Mouse (Mus musculus) left cerebral cortex, postnatal 25 days (tissue): Measurements from ENCODE around the gene Minpp1. TPM values are rescaled to one million over a fixed set of nuclear protein-coding genes. Genes with fewer than 3 reads are reported as not detected.
A peak's percentile ranks its signal among the peaks of the same experiment; 100 is the strongest.

ENCODE experiments used
- DNase-seq, 2 experiments: peaks; one replicate each; pipeline ENCODE4 v3.0.0; 2022; ENCODE audit warnings: low spot score in 2 of 2, mixed read lengths in 1 of 2
- intact Hi-C: fragments of 180-260 bp; cut with DNase I; formaldehyde crosslinking; loops from one replicate; pipeline ENCODE4 v1.15.1; 2025
- total RNA-seq, 2 experiments: library from RNA; stranded (reverse); gene quantifications; 2 replicates each; pipeline ENCODE4 v1.2.3; 2021

Gene Minpp1
- total RNA-seq, 2 experiments from 2014 or later, result 69.7 to 76.3 TPM

DNA sequence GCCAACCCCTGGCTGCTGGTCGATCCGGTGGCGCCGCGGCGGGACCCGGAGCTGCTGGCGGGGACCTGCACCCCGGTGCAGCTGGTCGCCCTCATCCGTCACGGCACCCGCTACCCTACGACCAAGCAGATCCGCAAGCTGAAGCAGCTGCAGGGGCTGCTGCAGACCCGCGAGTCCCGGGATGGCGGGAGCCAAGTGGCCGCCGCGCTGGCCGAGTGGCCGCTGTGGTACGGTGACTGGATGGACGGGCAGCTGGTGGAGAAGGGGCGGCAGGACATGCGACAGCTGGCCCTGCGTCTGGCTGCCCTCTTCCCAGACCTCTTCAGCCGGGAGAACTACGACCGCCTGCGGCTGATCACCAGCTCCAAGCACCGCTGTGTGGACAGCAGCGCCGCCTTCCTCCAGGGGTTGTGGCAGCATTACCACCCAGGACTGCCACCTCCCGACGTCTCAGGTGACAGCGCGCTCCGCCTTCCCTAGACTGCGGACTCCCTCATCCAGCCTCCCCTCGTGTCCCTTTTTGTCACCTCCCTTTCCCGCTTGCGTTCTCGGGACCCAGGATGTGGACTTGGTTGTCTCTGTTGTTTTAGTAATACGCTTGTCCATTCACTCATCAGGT lies 646 bp downstream of the Minpp1 start:
- intact Hi-C loops, result loop anchor here (10.0 kb wide), 1 partner anchor 511 kb away; no protein-coding TSS in a partner anchor

GRCm38 (mm10) chr19:32487595-32488255 lies 2.2 kb downstream of the Minpp1 start:
- intact Hi-C loops, result loop anchor here (10.0 kb wide), 1 partner anchor 513 kb away; no protein-coding TSS in a partner anchor
- no peak for DNase-seq

More for the DNA sequence above, 646 bp downstream of the Minpp1 start:
- peak; percentile 75 to 76 for DNase-seq

DNA sequence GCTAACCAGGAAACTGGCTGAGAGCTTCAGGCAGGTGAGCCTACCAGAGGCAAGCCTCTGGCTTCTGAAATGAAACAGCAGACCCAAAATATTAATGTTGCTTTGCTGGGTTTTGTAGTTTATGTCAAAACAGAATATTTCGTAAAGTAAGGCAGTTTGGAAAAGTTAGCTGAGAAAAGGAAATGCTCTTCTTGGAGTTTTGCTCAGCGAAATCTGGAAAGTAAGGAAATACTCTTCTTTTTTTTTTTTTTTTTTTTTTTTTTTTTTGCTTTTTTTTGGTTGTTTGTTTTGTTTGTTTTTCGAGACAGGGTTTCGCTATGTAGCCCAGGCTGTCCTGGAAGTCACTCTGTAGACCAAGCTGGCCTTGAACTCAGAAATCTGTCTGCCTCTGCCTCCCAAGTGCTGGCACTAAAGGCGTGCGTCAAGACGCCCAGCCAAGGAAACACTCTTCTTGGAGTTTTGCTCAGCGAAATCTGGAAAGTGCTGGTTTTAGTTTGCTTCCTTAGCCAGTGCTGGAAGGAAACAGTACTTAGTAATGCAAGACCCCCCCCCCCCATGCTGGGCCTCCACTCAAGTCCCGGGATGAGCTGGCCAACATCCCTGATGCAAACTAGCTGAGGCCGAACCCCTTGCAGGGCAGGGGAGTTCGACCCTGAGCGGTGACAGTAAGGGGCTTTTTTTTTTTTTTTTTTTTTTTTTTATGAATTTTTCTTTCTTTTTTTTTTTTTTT lies 3.8 kb downstream of the Minpp1 start:
- intact Hi-C loops, result loop anchor here (10.0 kb wide), 1 partner anchor 515 kb away; no protein-coding TSS in a partner anchor
- DNase-seq, result no peak

GRCm38 (mm10) chr19:32490976-32491375 lies 5.4 kb downstream of the Minpp1 start:
- DNase-seq, result no peak
- intact Hi-C loops, result no loop called here

DNA sequence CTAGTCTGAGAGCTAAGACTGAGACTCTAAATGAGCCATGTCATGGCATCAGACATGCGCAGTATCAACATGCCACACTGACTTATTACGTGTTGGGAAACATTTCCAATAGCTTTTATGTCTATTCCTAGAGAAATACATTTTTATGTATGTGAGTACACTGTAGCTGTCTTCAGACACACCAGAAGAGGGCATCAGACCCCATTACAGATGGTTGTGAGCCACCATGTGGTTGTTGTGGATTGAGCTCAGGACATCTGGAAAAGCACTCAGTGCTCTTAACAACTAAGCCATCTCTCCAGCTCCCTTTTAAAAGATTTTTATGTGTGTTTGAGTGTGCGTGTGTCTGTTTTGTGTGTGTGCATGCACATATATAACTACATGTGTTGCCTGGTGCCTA lies 6.8 kb downstream of the Minpp1 start:
- no peak for DNase-seq
- intact Hi-C loops, result no loop called here

DNA sequence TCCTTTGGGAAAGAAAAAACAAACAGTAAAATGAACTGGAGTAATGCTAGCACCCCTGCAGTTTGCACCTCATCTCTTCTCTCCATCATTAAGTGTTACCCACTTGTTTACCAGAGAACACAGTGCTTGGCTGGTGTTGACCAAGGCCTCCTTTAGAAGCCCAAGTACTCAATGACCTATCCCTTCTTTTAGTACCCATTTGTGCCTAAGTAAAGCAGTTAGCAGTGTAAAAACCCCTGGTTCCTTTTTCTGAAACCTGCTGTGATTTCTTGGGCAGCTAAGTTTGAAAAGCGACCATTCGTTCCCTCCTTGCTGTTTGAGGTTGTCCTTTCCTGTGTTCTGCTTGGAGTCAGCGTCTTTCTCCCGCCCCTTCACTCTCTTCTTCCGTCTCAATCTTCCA lies 7.4 kb downstream of the Minpp1 start:
- no peak for DNase-seq

GRCm38 (mm10) chr19:32493471-32493870 lies 7.9 kb downstream of the Minpp1 start:
- intact Hi-C loops, result no loop called here
- DNase-seq, result peak in 1 of 2 experiments; percentile 44

More for the DNA sequence above, 7.4 kb downstream of the Minpp1 start:
- intact Hi-C loops, result no loop called here

DNA sequence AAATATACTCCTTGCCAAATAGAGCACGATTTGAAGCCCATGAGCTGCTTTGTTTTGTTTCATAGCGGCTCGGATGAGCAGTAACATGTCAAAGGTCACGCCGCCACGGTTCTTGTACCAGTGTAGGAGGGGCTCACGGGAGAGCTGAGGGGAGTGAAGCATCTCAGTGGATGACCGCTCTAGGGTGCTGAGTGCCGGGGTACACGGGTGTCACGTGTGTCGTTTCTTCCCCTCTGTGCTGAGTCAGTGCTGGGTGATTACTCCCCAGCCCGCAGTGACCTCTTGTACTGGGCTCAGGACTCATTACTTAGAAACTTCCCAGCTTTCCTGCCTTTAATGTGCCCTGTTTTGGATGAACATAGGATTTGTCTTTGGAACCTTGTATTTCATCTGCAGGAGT lies 9.0 kb downstream of the Minpp1 start:
- intact Hi-C loops, result loop anchor here (5.0 kb wide), 1 partner anchor 193 kb away; no protein-coding TSS in a partner anchor
- no peak for DNase-seq

DNA sequence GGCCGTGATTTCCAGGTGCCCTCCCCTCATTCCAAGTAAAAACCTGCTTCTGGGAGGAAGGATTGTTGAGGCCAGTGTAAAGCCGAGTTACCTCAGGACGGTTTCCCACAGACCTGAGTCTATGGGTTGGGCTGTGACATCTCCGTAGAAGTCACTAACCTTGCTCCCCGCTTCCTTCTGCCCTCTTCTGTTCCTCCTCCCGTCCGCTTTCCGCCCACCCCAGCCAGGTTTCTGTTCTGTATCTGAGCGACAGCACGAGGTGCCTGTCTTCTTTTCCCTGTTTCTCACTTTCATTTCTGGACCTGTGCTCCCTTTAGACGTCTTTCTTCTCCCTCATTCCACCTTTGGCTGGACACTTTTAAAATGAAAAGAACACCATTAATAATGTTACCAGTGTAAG lies 9.5 kb downstream of the Minpp1 start:
- DNase-seq, result no peak
- intact Hi-C loops, result loop anchor here (5.0 kb wide), 1 partner anchor 192 kb away; no protein-coding TSS in a partner anchor

DNA sequence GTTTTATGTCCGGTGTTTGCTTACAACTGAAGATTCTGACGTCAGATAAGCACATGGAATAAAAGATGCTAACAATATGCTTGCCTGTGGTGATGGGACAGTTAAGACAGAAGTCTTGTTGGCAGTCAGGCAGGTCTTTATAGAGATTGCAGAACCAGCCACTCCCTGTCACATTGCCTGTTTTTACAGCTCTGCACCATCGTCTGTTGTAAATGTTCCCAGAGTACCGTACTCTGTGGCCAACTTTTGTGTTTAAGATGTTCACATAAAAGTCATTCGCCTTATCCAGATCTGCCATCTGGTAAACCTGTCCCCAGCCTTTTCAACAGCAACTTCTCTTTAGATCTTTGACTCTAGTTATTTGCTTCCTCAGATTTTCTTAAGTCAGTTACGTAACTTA lies 11.8 kb downstream of the Minpp1 start:
- intact Hi-C loops, result loop anchor here (5.0 kb wide), 1 partner anchor 190 kb away; no protein-coding TSS in a partner anchor
- peak in 1 of 2 experiments; percentile 47 for DNase-seq

- DNase-seq, result no peak
- intact Hi-C loops, result loop anchor here (5.0 kb wide), 1 partner anchor 189 kb away; no protein-coding TSS in a partner anchor
Observed at GRCm38 (mm10) chr19:32498002-32498401, 12.4 kb downstream of the Minpp1 start.

- intact Hi-C loops, result loop anchor here (10.0 kb wide), 1 partner anchor 723 kb away; no protein-coding TSS in a partner anchor
- peak in 1 of 2 experiments; percentile 21 for DNase-seq
Observed at GRCm38 (mm10) chr19:32501414-32501813, 15.8 kb downstream of the Minpp1 start.

DNA sequence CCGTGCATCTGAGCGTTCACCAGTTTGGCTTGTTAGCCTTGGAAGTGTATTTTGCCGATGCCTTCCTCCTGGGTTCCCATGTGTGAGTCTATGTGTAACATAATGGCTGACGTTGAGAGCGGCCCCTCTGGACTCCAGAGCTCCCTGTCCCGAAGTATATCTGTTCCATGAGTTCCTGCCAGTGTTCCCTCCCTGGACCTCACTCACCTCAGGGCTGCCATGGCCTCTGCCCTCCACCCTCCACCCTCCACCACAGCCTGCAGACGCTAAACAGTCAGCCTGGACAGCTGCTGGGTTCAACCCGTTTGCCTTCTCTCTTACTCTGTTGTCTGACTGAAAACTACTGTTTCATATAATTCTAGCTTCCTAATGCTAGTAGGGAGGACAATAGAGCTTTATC lies 20.5 kb downstream of the Minpp1 start:
- no peak for DNase-seq
- intact Hi-C loops, result loop anchor here (10.0 kb wide), 1 partner anchor 719 kb away; no protein-coding TSS in a partner anchor

DNA sequence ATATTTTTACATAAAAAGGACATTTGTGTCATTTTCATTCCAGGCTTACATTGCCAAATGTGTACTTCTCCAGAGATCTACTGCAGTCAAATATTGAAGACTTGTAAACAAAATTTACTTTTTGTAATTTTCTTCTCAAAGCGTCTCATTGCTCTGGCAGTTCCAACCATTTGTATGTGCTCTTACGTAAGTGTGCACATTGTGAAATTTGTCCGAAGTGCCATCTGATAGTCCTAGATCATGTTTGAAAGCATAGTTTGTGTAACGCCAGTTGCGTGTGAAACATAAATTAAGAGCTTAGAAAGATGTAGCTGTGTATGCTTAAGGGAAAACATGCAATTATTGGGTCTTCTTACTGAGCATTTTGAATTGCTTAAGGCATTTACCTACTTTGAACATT lies 20.9 kb downstream of the Minpp1 start:
- intact Hi-C loops, result loop anchor here (10.0 kb wide), 1 partner anchor 718 kb away; no protein-coding TSS in a partner anchor
- DNase-seq, result no peak

GRCm38 (mm10) chr19:32507100-32507499 lies 21.5 kb downstream of the Minpp1 start:
- intact Hi-C loops, result loop anchor here (10.0 kb wide), 1 partner anchor 718 kb away; no protein-coding TSS in a partner anchor

DNA sequence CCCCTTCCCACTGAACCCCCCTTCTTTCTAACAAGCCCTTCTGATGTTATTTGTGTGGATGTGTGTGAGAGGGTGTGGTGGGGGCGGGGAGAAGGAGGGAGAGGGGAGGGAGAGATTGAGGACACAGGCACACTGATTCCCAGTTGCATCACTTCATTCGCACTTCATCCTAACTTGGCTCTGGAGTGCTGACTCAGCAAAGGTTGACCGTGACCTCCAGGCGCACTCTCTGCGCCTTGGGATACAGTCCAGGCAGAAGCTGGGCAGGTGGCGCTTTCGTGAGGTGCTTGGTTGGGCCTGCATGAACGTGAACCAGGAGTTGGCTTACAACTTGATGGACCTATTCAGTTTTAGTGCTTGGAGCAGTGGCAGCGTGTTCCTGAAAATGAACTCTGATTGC lies 22.0 kb downstream of the Minpp1 start:
- intact Hi-C loops, result loop anchor here (10.0 kb wide), 1 partner anchor 717 kb away; no protein-coding TSS in a partner anchor

More at GRCm38 (mm10) chr19:32507100-32507499, 21.5 kb downstream of the Minpp1 start:
- DNase-seq, result no peak

GRCm38 (mm10) chr19:32510267-32510666 lies 24.7 kb downstream of the Minpp1 start:
- no peak for DNase-seq
- intact Hi-C loops, result no loop called here

More for the DNA sequence above, 22.0 kb downstream of the Minpp1 start:
- DNase-seq, result no peak

GRCm38 (mm10) chr19:32510962-32511361 lies 25.4 kb downstream of the Minpp1 start:
- intact Hi-C loops, result no loop called here

GRCm38 (mm10) chr19:32512518-32512917 lies 26.9 kb downstream of the Minpp1 start:
- intact Hi-C loops, result no loop called here
- DNase-seq, result no peak

More at GRCm38 (mm10) chr19:32510962-32511361, 25.4 kb downstream of the Minpp1 start:
- no peak for DNase-seq

- DNase-seq, result no peak
- intact Hi-C loops, result no loop called here
Observed at GRCm38 (mm10) chr19:32516575-32516974, 31.0 kb downstream of the Minpp1 start.
